Mouse (Mus musculus): ENCODE results near the gene Plekha1.

- TF ChIP-seq POLR2A (IDR thresholded peaks at IDR 0.05; ENCODE audit: extremely low read depth, insufficient read depth, low read length) (no peak), CTCF (IDR thresholded peaks at IDR 0.05; ENCODE audit: extremely low read depth, insufficient read depth, low read length) (no peak)
These were observed 22.4 kb downstream of the Plekha1 start for GRCm38 (mm10) chr7:130887946-130888345.
